Mouse (Mus musculus) lung, adult 2 months (tissue): Measurements from ENCODE around the gene Gm20388.

Experiments used
- CTCF ChIP-seq: fragments of 200-500 bp; IDR thresholded peaks from 2 replicates; pipeline ENCODE4 v1.5.1; 2011; ENCODE audit warnings: mild to moderate bottlenecking, low read length, control low read depth; ENCODE audit not compliant: insufficient read depth
- POLR2A ChIP-seq: fragments of 200-500 bp; IDR thresholded peaks from 2 replicates; pipeline ENCODE4 v1.6.1; 2011; ENCODE audit warnings: low read depth, mild to moderate bottlenecking, control low read depth, low read length, borderline replicate concordance; ENCODE audit errors: extremely low read depth

DNA sequence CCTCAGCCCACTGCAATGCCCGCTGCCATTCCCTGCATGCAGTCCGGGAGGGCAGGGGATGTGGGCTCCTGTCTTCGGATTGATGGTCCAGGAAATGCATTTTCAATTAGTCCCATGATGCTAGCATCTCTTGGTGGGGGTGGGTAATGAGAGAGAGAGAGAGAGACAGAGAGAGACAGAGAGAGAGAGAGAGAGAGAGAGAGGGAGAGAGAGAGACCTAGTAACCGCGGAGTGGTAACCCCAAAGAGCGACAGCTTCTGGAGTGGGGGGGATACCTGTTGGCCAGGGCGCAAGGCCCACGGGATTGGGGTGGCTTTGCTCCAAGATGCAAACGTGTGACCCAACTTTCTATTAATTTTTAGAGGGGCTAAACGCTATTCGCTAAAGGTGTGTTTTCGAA lies 1818.7 kb downstream of the Gm20388 start, which contains the start of gene Jph3:
- TF ChIP-seq CTCF (no peak), POLR2A (no peak)
